Mouse (Mus musculus) neural tube, embryonic 13.5 days (tissue): ENCODE measurements around the gene Mgat4a. TPM values are rescaled to one million over a fixed set of nuclear protein-coding genes. Genes with fewer than 3 reads are reported as not detected.

Experiments
- ATAC-seq: fragments of 200-750 bp; cut with Nextera tagmentation; 2 replicates; pipeline ENCODE4 v1.8.0; 2017; ENCODE audit warnings: low read depth, mild to moderate bottlenecking, moderate TSS enrichment, moderate library complexity
- H3K27ac ChIP-seq: fragments of 300-500 bp; sonication (generic); replicated peaks from 2 replicates; pipeline ENCODE4 v1.5.1; 2015; ENCODE audit warnings: moderate library complexity, mild to moderate bottlenecking, inconsistent platforms
- H3K27me3 ChIP-seq: fragments of 300-500 bp; sonication (generic); 2 replicates; pipeline ENCODE4 v1.6.1; 2015; ENCODE audit warnings: mild to moderate bottlenecking, inconsistent platforms
- H3K36me3 ChIP-seq: fragments of 300-500 bp; sonication (generic); 2 replicates; pipeline ENCODE4 v1.6.1; 2015; ENCODE audit warnings: mild to moderate bottlenecking, inconsistent platforms
- H3K4me1 ChIP-seq: fragments of 300-500 bp; sonication (generic); replicated peaks from 2 replicates; pipeline ENCODE4 v1.6.1; 2015; ENCODE audit warnings: inconsistent platforms
- H3K4me2 ChIP-seq: fragments of 300-500 bp; sonication (generic); 2 replicates; pipeline ENCODE4 v1.6.1; 2015; ENCODE audit warnings: inconsistent platforms, mild to moderate bottlenecking, moderate library complexity
- H3K4me3 ChIP-seq: fragments of 300-500 bp; sonication (generic); 2 replicates; pipeline ENCODE4 v1.5.1; 2015; ENCODE audit warnings: mild to moderate bottlenecking, inconsistent platforms
- H3K9ac ChIP-seq: fragments of 300-500 bp; sonication (generic); 2 replicates; pipeline ENCODE4 v1.6.1; 2015; ENCODE audit warnings: moderate library complexity, mild to moderate bottlenecking, inconsistent platforms
- H3K9me3 ChIP-seq: fragments of 300-500 bp; sonication (generic); 2 replicates; pipeline ENCODE4 v1.6.1; 2016; ENCODE audit warnings: inconsistent platforms
- WGBS: fragments of 180-500 bp; shearing (Covaris S2); methylation state at CpG from one replicate; pipeline ENCODE4 v1.1.7; 2015; 5-methylcytosine and 5-hydroxymethylcytosine counted together
- polyA plus RNA-seq: library from polyadenylated mRNA; unstranded; fragments of >200 nt; fragmentation: Nextera tagmentation; extraction: Ambion mirVana; gene quantifications from 2 replicates; pipeline ENCODE4 v1.2.1, GENCODE M21; 2015

Mgat4a gene
- polyA plus RNA-seq, 1 experiment from 2014 or later: 7.1 TPM

- H3K27me3 ChIP-seq: no peaks in the 10 kb centered on the region
- peak overlapping the region; percentile 94 for H3K4me2 ChIP-seq
- peak overlapping the region; percentile 95 for H3K4me3 ChIP-seq
- H3K9me3 ChIP-seq: no peaks in the 10 kb centered on the region
- H3K27ac ChIP-seq: peak overlapping the region; percentile 76
- peaks cover 54% of the 10 kb centered on the region for H3K36me3 ChIP-seq
- peak; percentile 33 for ATAC-seq
- peaks cover 38% of the 10 kb centered on the region for H3K4me1 ChIP-seq
- WGBS: 2% methylated on average over 40 of the region's 40 CpGs
- H3K9ac ChIP-seq: peak overlapping the region; percentile 90
Measured at GRCm38 (mm10) chr1:37430297-37430840, 110.4 kb downstream of the Mgat4a start.

GRCm38 (mm10) chr1:37429366-37430296 is 111.2 kb downstream of the Mgat4a start, which contains the start of the genes Coa5 and Unc50:
TSS of gene Coa5 (minus strand) at chr1:37430103.
TSS of gene Unc50 (plus strand) at chr1:37430139.
- peaks cover 56% of the 10 kb centered on the region for H3K36me3 ChIP-seq
- H3K27me3 ChIP-seq: no peaks in the 10 kb centered on the region

GRCm38 (mm10) chr1:37428911-37429310 is 111.9 kb downstream of the Mgat4a start:
- 72% methylated on average over 2 of the region's 2 CpGs for WGBS
- Histone ChIP-seq H3K36me3 (peaks cover 59% of the 10 kb centered on the region), H3K4me2 (peak overlapping the region; percentile 94), H3K9me3 (peaks cover 10% of the 10 kb centered on the region), H3K27ac (no peak overlapping the region), H3K27me3 (no peaks in the 10 kb centered on the region), H3K4me3 (peak overlapping the region; percentile 95), H3K9ac (peak overlapping the region; percentile 90; the same call in 1 of the 2 replicates), H3K4me1 (peaks cover 38% of the 10 kb centered on the region)
- no peak for ATAC-seq

More at GRCm38 (mm10) chr1:37429366-37430296, 111.2 kb downstream of the Mgat4a start, which contains the start of the genes Coa5 and Unc50:
- peak within 1 kb of the TSS; percentile 94 for H3K4me2 ChIP-seq
- peaks cover 3% of the 10 kb centered on the region; the same call in 1 of the 2 replicates for H3K9me3 ChIP-seq
- WGBS: 4% methylated on average over 55 of the region's 57 CpGs
- H3K4me3 ChIP-seq: peak within 1 kb of the TSS; percentile 95
- peak within 1 kb of the TSS; percentile 76 for H3K27ac ChIP-seq
- peaks cover 38% of the 10 kb centered on the region for H3K4me1 ChIP-seq
- peak within 1 kb of the TSS; percentile 90 for H3K9ac ChIP-seq
- ATAC-seq: peak; percentile 99

- Histone ChIP-seq H3K4me3 (no peak overlapping the region), H3K4me1 (peaks cover 29% of the 10 kb centered on the region), H3K27ac (no peak overlapping the region), H3K36me3 (peaks cover 56% of the 10 kb centered on the region), H3K4me2 (no peak overlapping the region), H3K9ac (no peak overlapping the region), H3K9me3 (peaks cover 14% of the 10 kb centered on the region), H3K27me3 (no peaks in the 10 kb centered on the region)
- ATAC-seq: no peak
- WGBS: 94% methylated on average over 8 of the region's 8 CpGs
Measured at GRCm38 (mm10) chr1:37427144-37427875, 113.5 kb downstream of the Mgat4a start.

GRCm38 (mm10) chr1:37419420-37419819 is 121.4 kb downstream of the Mgat4a start:
- Histone ChIP-seq H3K4me1 (no peaks in the 10 kb centered on the region), H3K4me2 (no peak overlapping the region), H3K9me3 (peaks cover 11% of the 10 kb centered on the region), H3K4me3 (no peak overlapping the region), H3K9ac (no peak overlapping the region), H3K27ac (no peak overlapping the region), H3K36me3 (peaks cover 70% of the 10 kb centered on the region), H3K27me3 (no peaks in the 10 kb centered on the region)
- no peak for ATAC-seq
- 100% methylated on average over 1 of the region's 1 CpGs for WGBS

- Histone ChIP-seq H3K27me3 (no peaks in the 10 kb centered on the region), H3K4me2 (no peak overlapping the region), H3K4me1 (no peaks in the 10 kb centered on the region), H3K4me3 (no peak overlapping the region), H3K9ac (no peak overlapping the region), H3K27ac (no peak overlapping the region), H3K9me3 (no peaks in the 10 kb centered on the region), H3K36me3 (peaks cover 43% of the 10 kb centered on the region)
- WGBS: 91% methylated on average over 1 of the region's 1 CpGs
- no peak for ATAC-seq
Measured at GRCm38 (mm10) chr1:37415394-37415793, 125.4 kb downstream of the Mgat4a start.

GRCm38 (mm10) chr1:37409647-37410046 is 131.2 kb downstream of the Mgat4a start:
- ATAC-seq: no peak
- Histone ChIP-seq H3K9me3 (no peaks in the 10 kb centered on the region), H3K4me2 (no peak overlapping the region), H3K4me1 (no peaks in the 10 kb centered on the region), H3K4me3 (no peak overlapping the region), H3K36me3 (peaks cover 3% of the 10 kb centered on the region; the same call in 1 of the 2 replicates), H3K27ac (no peak overlapping the region), H3K27me3 (no peaks in the 10 kb centered on the region), H3K9ac (no peak overlapping the region)

- Histone ChIP-seq H3K4me3 (no peak overlapping the region), H3K27ac (no peak overlapping the region), H3K9me3 (no peaks in the 10 kb centered on the region), H3K36me3 (peaks cover 3% of the 10 kb centered on the region; the same call in 1 of the 2 replicates), H3K27me3 (no peaks in the 10 kb centered on the region), H3K4me1 (no peaks in the 10 kb centered on the region), H3K4me2 (no peak overlapping the region), H3K9ac (no peak overlapping the region)
- ATAC-seq: no peak
- 79% methylated on average over 3 of the region's 3 CpGs for WGBS
Measured at GRCm38 (mm10) chr1:37408678-37409077, 132.1 kb downstream of the Mgat4a start.

GRCm38 (mm10) chr1:37408059-37408458 is 132.8 kb downstream of the Mgat4a start:
- H3K4me2 ChIP-seq: no peak overlapping the region
- ATAC-seq: no peak
- H3K4me1 ChIP-seq: no peaks in the 10 kb centered on the region
- no peak overlapping the region for H3K9ac ChIP-seq
- H3K27ac ChIP-seq: no peak overlapping the region
- H3K27me3 ChIP-seq: no peaks in the 10 kb centered on the region
- no peaks in the 10 kb centered on the region for H3K9me3 ChIP-seq
- 88% methylated on average over 8 of the region's 8 CpGs for WGBS
- H3K4me3 ChIP-seq: no peak overlapping the region
- H3K36me3 ChIP-seq: peaks cover 3% of the 10 kb centered on the region; the same call in 1 of the 2 replicates

GRCm38 (mm10) chr1:37407228-37407627 is 133.6 kb downstream of the Mgat4a start:
- Histone ChIP-seq H3K9ac (no peak overlapping the region), H3K4me2 (no peak overlapping the region), H3K4me1 (no peaks in the 10 kb centered on the region), H3K4me3 (no peak overlapping the region), H3K27me3 (no peaks in the 10 kb centered on the region), H3K36me3 (peaks cover 8% of the 10 kb centered on the region; the same call in 1 of the 2 replicates), H3K9me3 (no peaks in the 10 kb centered on the region), H3K27ac (no peak overlapping the region)
- no peak for ATAC-seq
- 76% methylated on average over 8 of the region's 8 CpGs for WGBS

GRCm38 (mm10) chr1:37405137-37405536 is 135.7 kb downstream of the Mgat4a start:
- WGBS: 72% methylated on average over 2 of the region's 2 CpGs
- H3K4me1 ChIP-seq: no peaks in the 10 kb centered on the region
- H3K9ac ChIP-seq: no peak overlapping the region
- H3K27ac ChIP-seq: no peak overlapping the region
- H3K36me3 ChIP-seq: peaks cover 14% of the 10 kb centered on the region; the same call in 1 of the 2 replicates
- H3K9me3 ChIP-seq: no peaks in the 10 kb centered on the region
- ATAC-seq: no peak; the same call in 1 of the 2 replicates
- no peak overlapping the region for H3K4me2 ChIP-seq
- no peaks in the 10 kb centered on the region for H3K27me3 ChIP-seq
- H3K4me3 ChIP-seq: no peak overlapping the region
